Mouse (Mus musculus): ENCODE results near the gene Dennd6b. TPM values are rescaled to one million over a fixed set of nuclear protein-coding genes. Genes with fewer than 3 reads are reported as not detected.
A peak's percentile ranks its signal among the peaks of the same experiment; 100 is the strongest.

The Dennd6b gene
- polyA plus RNA-seq, 1 experiment from 2014 or later = 14.8 TPM

DNA sequence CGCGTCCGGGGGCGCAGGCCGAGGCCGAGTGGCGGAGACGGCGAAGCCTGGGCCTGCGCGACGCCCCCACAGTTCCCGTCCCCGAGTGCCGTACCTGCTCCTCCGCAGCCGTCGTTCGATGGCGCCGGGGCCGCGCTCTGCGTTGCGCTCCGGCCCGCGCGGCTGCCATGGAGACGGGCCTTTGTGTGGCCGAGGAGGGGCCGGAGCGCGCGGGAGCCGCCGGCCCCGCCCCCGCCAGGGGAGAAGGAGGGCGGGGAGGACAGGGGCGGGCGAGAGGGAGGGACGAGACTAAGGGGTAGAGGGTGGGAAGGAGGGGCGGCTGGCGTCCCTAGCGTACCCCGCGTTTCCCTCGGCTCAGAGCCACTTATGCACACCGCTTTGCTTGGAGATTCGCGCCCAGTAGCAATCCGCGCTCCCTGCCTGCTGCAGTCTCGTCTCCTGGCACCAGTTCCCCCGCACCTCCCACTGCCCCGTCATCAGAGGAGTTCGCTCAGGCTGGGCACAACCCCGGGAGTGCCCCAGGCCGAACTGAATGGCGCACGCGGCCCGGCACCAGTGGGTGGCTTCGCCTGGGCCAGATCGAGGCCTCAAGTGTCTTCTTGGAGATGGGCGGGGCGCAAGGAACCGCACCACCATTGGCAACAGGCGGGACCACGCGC lies 15.6 kb downstream of the Dennd6b start, which contains the start of gene Plxnb2:
Gene Plxnb2, minus strand, starts transcription at position 218 of the 659 bp plus-strand sequence.
- Histone ChIP-seq H3K27ac (replicated peaks in 1 of 2; ENCODE audit: control insufficient read depth in 1 of 2, insufficient read depth in 1 of 2, low read depth in 2 of 2, low read length in 2 of 2) (peak within 1 kb of the TSS; percentile 90 to 96), H3K4me2 (ENCODE audit: low read length) (peak within 1 kb of the TSS; percentile 92), H3K4me1 (ENCODE audit: control insufficient read depth in 2 of 2, insufficient read depth in 2 of 2, low read length in 2 of 2) (peaks cover 46 to 58% of the 10 kb centered on the region in 2 experiments), H3K27me3 (ENCODE audit: control insufficient read depth, insufficient read depth, low read length) (no peaks in the 10 kb centered on the region), H3K4me3 (ENCODE audit: control insufficient read depth in 1 of 2, insufficient read depth in 1 of 2, low read depth in 1 of 2, low read length in 2 of 2) (peak within 1 kb of the TSS; percentile 80 to 81), H3K36me3 (ENCODE audit: control insufficient read depth, insufficient read depth, low read length) (0 out of 2 replicates have a peak, but pooled peaks cover 3% of the 10 kb centered on the region), H3K9ac (ENCODE audit: low read length) (peak within 1 kb of the TSS; percentile 82), H3K9me3 (ENCODE audit: control insufficient read depth, low read length) (no peaks in the 10 kb centered on the region)
- WGBS = under 1% methylated on average over 63 of the region's 72 CpGs
- ATAC-seq (ENCODE audit: insufficient number of reproducible peaks, insufficient read depth, low FRiP score, low read depth) = peak; percentile 83

DNA sequence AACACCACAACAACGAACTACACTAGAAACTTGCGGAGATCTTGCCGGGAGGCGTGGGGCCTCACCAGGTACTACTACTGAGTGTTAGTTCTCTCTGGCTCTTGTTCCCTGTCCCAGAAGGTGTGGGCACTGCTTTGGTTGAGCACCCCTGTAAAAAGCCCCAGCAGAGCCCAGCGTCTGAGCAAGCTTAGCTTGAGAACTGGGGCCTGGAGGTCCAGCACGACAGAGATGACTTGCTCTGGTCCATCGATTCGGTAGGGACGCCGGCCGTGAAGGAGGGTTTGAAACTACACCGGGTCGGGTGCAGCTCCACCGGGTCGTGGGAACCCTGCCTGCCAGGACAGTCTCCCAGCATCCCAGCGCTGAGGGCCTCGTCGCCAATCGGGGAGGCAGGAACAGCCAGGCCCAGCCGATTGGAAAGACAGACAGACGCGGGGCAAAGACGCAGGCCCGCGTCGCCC lies 16.2 kb downstream of the Dennd6b start:
- H3K4me2 ChIP-seq (ENCODE audit: low read length) = peak overlapping the region; percentile 92
- peaks cover 52 to 64% of the 10 kb centered on the region in 2 experiments for H3K4me1 ChIP-seq (ENCODE audit: control insufficient read depth in 2 of 2, insufficient read depth in 2 of 2, low read length in 2 of 2)
- no peaks in the 10 kb centered on the region for H3K36me3 ChIP-seq (ENCODE audit: control insufficient read depth, insufficient read depth, low read length)
- H3K9me3 ChIP-seq (ENCODE audit: control insufficient read depth, low read length) = no peaks in the 10 kb centered on the region
- ATAC-seq (ENCODE audit: insufficient number of reproducible peaks, insufficient read depth, low FRiP score, low read depth) = no peak
- H3K9ac ChIP-seq (ENCODE audit: low read length) = peak overlapping the region; percentile 82
- under 1% methylated on average over 26 of the region's 26 CpGs for WGBS
- peak overlapping the region; percentile 87 to 96 for H3K27ac ChIP-seq (replicated peaks in 1 of 2; ENCODE audit: control insufficient read depth in 1 of 2, insufficient read depth in 1 of 2, low read depth in 2 of 2, low read length in 2 of 2)
- H3K27me3 ChIP-seq (ENCODE audit: control insufficient read depth, insufficient read depth, low read length) = no peaks in the 10 kb centered on the region
- H3K4me3 ChIP-seq (ENCODE audit: control insufficient read depth in 1 of 2, insufficient read depth in 1 of 2, low read depth in 1 of 2, low read length in 2 of 2) = peak overlapping the region; percentile 80 to 81

DNA sequence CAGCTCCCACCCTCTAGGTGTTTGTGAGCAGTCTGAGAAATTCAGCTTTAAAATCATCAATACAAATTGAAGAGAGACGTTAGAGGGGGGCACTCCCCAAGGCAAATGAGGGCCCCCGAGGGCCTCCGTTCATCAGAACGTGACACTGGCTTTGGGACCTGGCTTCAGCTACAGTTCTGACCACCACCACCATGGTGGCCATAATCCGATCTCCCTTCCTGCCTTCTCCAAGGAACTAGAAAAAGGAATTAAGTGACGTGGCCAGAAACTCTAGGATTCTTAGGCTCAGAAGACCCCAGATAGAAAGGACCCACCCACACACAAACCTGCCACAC lies 16.7 kb downstream of the Dennd6b start:
- H3K9ac ChIP-seq (ENCODE audit: low read length) = peak overlapping the region; percentile 82
- no peaks in the 10 kb centered on the region for H3K27me3 ChIP-seq (ENCODE audit: control insufficient read depth, insufficient read depth, low read length)
- no peaks in the 10 kb centered on the region for H3K9me3 ChIP-seq (ENCODE audit: control insufficient read depth, low read length)
- peak overlapping the region; percentile 92 for H3K4me2 ChIP-seq (ENCODE audit: low read length)
- H3K36me3 ChIP-seq (ENCODE audit: control insufficient read depth, insufficient read depth, low read length) = no peaks in the 10 kb centered on the region
- no peak for ATAC-seq (ENCODE audit: insufficient number of reproducible peaks, insufficient read depth, low FRiP score, low read depth)
- peak overlapping the region; percentile 80 to 81 for H3K4me3 ChIP-seq (ENCODE audit: control insufficient read depth in 1 of 2, insufficient read depth in 1 of 2, low read depth in 1 of 2, low read length in 2 of 2)
- WGBS = 7% methylated on average over 6 of the region's 6 CpGs
- peak overlapping the region; percentile 87 to 96 for H3K27ac ChIP-seq (replicated peaks in 1 of 2; ENCODE audit: control insufficient read depth in 1 of 2, insufficient read depth in 1 of 2, low read depth in 2 of 2, low read length in 2 of 2)
- H3K4me1 ChIP-seq (ENCODE audit: control insufficient read depth in 2 of 2, insufficient read depth in 2 of 2, low read length in 2 of 2) = peaks cover 57 to 69% of the 10 kb centered on the region in 2 experiments

DNA sequence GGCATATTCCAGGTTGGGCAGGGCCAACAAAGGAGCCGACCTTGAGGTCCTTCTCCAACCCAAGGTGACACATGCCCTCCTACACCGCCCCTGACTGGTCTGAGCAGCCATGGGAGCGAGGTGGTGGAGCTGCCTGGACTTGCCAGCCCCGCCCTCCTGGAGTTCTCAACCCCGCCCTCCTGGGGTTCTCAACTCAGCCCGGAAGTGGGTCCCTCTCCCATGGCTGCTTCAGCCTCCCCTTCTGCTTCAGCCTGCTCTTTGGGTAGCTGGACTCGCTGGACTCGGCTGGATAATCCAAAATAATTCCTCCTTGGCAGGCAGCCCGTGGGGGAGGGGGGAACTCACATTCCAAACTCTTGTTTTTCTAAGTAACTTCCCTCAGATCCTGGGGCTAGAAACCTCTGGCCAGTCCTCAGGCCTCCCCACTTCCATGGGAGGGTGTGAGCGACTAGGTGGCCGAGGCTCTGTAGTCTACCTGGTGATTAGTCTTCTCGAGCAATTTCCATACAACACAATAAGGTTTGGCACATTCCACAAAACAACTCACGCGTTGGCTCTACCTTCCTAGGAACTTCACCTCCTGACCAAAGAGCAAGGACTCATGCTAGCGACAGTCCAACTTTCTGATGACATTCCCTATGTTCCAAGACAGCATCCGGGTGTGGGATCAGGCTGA lies 17.2 kb downstream of the Dennd6b start:
- ATAC-seq (ENCODE audit: insufficient number of reproducible peaks, insufficient read depth, low FRiP score, low read depth) = peak; percentile 51; the same call in 1 of the 2 replicates
- Histone ChIP-seq H3K27ac (replicated peaks in 1 of 2; ENCODE audit: control insufficient read depth in 1 of 2, insufficient read depth in 1 of 2, low read depth in 2 of 2, low read length in 2 of 2) (peak overlapping the region; percentile 87 to 96), H3K4me2 (ENCODE audit: low read length) (peak overlapping the region; percentile 92), H3K9ac (ENCODE audit: low read length) (peak overlapping the region; percentile 82), H3K9me3 (ENCODE audit: control insufficient read depth, low read length) (no peaks in the 10 kb centered on the region), H3K4me1 (ENCODE audit: control insufficient read depth in 2 of 2, insufficient read depth in 2 of 2, low read length in 2 of 2) (peaks cover 61 to 74% of the 10 kb centered on the region in 2 experiments), H3K36me3 (ENCODE audit: control insufficient read depth, insufficient read depth, low read length) (no peaks in the 10 kb centered on the region), H3K27me3 (ENCODE audit: control insufficient read depth, insufficient read depth, low read length) (no peaks in the 10 kb centered on the region), H3K4me3 (ENCODE audit: control insufficient read depth in 1 of 2, insufficient read depth in 1 of 2, low read depth in 1 of 2, low read length in 2 of 2) (peak overlapping the region; percentile 80 to 81)
- WGBS = 2% methylated on average over 16 of the region's 16 CpGs

DNA sequence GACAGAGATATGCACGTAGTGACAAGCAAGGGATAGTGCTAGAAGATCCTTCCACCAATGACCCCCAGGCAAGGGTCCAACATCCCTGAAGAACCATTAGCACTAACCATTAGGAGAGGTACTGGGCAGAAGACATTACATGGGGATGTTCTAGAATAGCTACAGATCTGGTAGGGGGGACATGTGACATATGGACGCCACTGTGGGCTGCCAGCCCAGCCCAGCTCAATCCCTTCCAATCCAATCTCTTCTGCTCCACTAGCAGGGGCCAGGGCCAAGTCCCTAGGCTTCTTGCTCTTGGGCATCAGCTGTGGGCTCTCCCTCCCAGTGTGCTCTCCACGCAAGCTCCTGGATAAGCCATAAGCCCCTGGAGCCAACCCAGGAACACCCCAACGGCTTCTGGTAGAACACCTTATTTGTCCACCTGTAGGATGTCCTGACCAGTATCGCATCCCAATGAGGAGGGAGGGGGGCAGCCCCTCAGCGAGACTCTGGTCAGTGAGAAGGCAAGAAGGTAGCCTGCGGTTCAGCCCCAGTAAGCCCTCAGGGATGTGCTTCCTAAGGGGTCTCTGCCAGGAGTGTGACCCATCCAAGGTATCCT lies 17.9 kb downstream of the Dennd6b start:
- Histone ChIP-seq H3K9me3 (ENCODE audit: control insufficient read depth, low read length) (no peaks in the 10 kb centered on the region), H3K4me2 (ENCODE audit: low read length) (peak overlapping the region; percentile 92), H3K36me3 (ENCODE audit: control insufficient read depth, insufficient read depth, low read length) (no peaks in the 10 kb centered on the region), H3K9ac (ENCODE audit: low read length) (peak overlapping the region; percentile 82), H3K27ac (replicated peaks in 1 of 2; ENCODE audit: control insufficient read depth in 1 of 2, insufficient read depth in 1 of 2, low read depth in 2 of 2, low read length in 2 of 2) (peak overlapping the region; percentile 87 to 96), H3K27me3 (ENCODE audit: control insufficient read depth, insufficient read depth, low read length) (no peaks in the 10 kb centered on the region), H3K4me3 (ENCODE audit: control insufficient read depth in 1 of 2, insufficient read depth in 1 of 2, low read depth in 1 of 2, low read length in 2 of 2) (peak overlapping the region; percentile 80 to 81), H3K4me1 (ENCODE audit: control insufficient read depth in 2 of 2, insufficient read depth in 2 of 2, low read length in 2 of 2) (peaks cover 66 to 77% of the 10 kb centered on the region in 2 experiments)
- 60% methylated on average over 7 of the region's 7 CpGs for WGBS
- no peak for ATAC-seq (ENCODE audit: insufficient number of reproducible peaks, insufficient read depth, low FRiP score, low read depth)

DNA sequence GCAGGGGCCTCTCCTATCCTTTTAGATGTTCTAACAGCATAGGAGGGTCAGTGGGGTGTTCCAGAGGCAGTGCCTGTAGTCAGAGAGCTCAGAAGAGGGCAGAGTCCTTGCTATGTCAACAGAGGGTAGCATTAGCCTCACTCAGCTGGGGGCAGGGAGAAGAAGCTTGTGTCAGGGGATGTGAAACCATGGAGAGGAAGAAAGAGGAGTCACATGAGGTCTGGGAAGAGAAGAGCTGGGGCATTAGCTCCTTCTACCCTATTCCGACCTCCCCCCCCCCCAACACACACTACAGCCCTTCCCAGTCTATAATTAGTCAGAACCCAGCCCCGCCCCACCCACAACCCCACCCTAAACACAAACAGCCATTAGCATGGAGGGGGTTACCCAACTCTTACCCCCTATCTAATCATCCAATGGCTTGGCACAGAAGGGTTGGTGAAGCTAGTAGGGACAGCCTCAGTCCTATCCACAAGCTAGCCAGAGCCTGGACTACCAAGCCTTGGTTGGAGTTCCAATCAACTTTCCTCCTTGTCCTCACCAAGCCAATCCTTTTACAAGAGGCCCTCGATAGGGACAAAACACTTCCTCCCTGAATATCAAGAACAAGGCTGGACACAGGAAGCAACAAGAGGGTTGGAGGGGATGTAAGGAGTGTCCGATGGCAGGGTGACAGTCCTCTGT lies 18.6 kb downstream of the Dennd6b start:
- H3K9ac ChIP-seq (ENCODE audit: low read length) = peak overlapping the region; percentile 82
- WGBS = 51% methylated on average over 4 of the region's 4 CpGs
- peak overlapping the region in 1 of 2 experiments; percentile 80; a peak in 1 of 4 replicates for H3K4me3 ChIP-seq (ENCODE audit: control insufficient read depth in 1 of 2, insufficient read depth in 1 of 2, low read depth in 1 of 2, low read length in 2 of 2)
- peak overlapping the region; percentile 87 to 96 for H3K27ac ChIP-seq (replicated peaks in 1 of 2; ENCODE audit: control insufficient read depth in 1 of 2, insufficient read depth in 1 of 2, low read depth in 2 of 2, low read length in 2 of 2)
- peak overlapping the region; percentile 92 for H3K4me2 ChIP-seq (ENCODE audit: low read length)
- peaks cover 67 to 79% of the 10 kb centered on the region in 2 experiments for H3K4me1 ChIP-seq (ENCODE audit: control insufficient read depth in 2 of 2, insufficient read depth in 2 of 2, low read length in 2 of 2)
- no peaks in the 10 kb centered on the region for H3K27me3 ChIP-seq (ENCODE audit: control insufficient read depth, insufficient read depth, low read length)
- no peaks in the 10 kb centered on the region for H3K9me3 ChIP-seq (ENCODE audit: control insufficient read depth, low read length)
- H3K36me3 ChIP-seq (ENCODE audit: control insufficient read depth, insufficient read depth, low read length) = no peaks in the 10 kb centered on the region
- ATAC-seq (ENCODE audit: insufficient number of reproducible peaks, insufficient read depth, low FRiP score, low read depth) = no peak

DNA sequence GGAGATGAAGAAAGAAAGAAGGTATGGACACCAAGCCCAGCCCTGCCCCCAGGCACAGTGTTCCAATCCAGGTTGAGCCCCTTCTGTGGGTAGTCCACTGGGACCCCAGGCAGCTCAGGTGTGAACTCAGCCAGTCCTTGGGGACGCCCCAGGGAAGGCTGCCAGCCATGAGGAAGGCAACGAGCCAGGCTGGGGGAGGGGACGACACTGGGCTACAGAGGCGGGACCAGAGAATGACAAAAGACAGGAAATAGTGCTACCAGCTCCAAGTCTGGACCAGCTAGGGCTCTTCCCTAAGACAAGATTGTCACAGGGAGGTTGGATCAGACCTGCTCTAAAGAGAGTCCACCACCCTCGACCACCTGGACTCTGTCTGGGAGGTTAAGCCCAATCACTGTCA lies 19.2 kb downstream of the Dennd6b start:
- ATAC-seq (ENCODE audit: insufficient number of reproducible peaks, insufficient read depth, low FRiP score, low read depth) = no peak
- Histone ChIP-seq H3K4me1 (ENCODE audit: control insufficient read depth in 2 of 2, insufficient read depth in 2 of 2, low read length in 2 of 2) (peaks cover 67 to 80% of the 10 kb centered on the region in 2 experiments), H3K9me3 (ENCODE audit: control insufficient read depth, low read length) (no peaks in the 10 kb centered on the region), H3K4me3 (ENCODE audit: control insufficient read depth in 1 of 2, insufficient read depth in 1 of 2, low read depth in 1 of 2, low read length in 2 of 2) (0 out of 4 replicates have a peak overlapping the region, but pooled peaks of 1 of the 2 experiments have one; percentile 1), H3K36me3 (ENCODE audit: control insufficient read depth, insufficient read depth, low read length) (no peaks in the 10 kb centered on the region), H3K4me2 (ENCODE audit: low read length) (peak overlapping the region; percentile 92), H3K27ac (replicated peaks in 1 of 2; ENCODE audit: control insufficient read depth in 1 of 2, insufficient read depth in 1 of 2, low read depth in 2 of 2, low read length in 2 of 2) (peak overlapping the region; percentile 54 to 96), H3K27me3 (ENCODE audit: control insufficient read depth, insufficient read depth, low read length) (no peaks in the 10 kb centered on the region), H3K9ac (ENCODE audit: low read length) (peak overlapping the region; percentile 46)
- 7% methylated on average over 5 of the region's 5 CpGs for WGBS
